Mouse (Mus musculus): ENCODE data around the gene Usp8.

DNA sequence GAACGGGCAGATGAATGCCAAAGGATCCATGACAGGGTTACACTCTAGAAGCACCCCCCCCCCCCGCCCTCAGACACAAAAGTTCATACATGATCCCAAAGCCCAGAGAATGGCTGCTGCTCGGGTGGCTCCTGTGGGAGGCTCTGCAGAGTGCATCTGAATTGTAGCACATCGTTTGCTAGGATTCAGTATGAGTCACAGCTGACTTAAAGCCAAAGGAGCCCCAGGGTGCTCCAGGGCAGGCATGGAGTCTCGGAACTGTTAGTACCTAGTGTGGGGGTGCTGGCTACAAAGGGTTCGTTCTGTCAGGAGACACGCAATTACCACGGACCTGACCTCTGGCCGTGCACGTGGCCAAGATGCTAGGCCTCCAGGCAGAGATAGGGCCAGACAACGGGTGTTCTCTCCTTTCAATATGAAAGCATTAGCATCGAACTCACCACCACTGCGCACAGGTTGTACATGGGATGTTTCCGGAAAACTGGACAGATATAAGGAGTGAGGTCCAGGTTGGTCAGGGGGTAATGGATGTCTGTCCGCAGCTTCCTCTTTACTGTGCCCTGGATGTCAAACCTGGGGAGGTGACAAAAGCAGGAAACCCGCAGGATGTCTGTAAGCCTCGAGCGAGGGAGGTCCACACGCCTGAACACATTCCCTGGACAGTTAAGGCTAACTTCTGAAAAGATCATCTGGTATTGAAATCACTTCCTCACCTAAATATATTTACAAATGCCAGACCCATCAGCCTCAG, 62.5 kb downstream of the Usp8 start:
- TF ChIP-seq CTCF (conservative IDR thresholded peaks at IDR 0.05; ENCODE audit: low read length): no peak
- no peak for TF ChIP-seq NANOG (IDR thresholded peaks at IDR 0.05; ENCODE audit: borderline replicate concordance, low read length)

Data from E14TG2a.4 (cell line).